Mouse (Mus musculus) neural tube, embryonic 13.5 days (tissue): ENCODE results near the gene Gm20481. TPM values are rescaled to one million over a fixed set of nuclear protein-coding genes. Genes with fewer than 3 reads are reported as not detected.
"Not testable (repeated sequence)": the region's sequence is repeated elsewhere in the genome, so short reads cannot be mapped to it uniquely, and the experiment has no call there.

Experiments used
- ATAC-seq: fragments of 200-750 bp; cut with Nextera tagmentation; 2 replicates; pipeline ENCODE4 v1.8.0; 2017; ENCODE audit warnings: low read depth, mild to moderate bottlenecking, moderate TSS enrichment, moderate library complexity
- H3K27ac ChIP-seq: fragments of 300-500 bp; sonication (generic); replicated peaks from 2 replicates; pipeline ENCODE4 v1.5.1; 2015; ENCODE audit warnings: moderate library complexity, mild to moderate bottlenecking, inconsistent platforms
- H3K27me3 ChIP-seq: fragments of 300-500 bp; sonication (generic); 2 replicates; pipeline ENCODE4 v1.6.1; 2015; ENCODE audit warnings: mild to moderate bottlenecking, inconsistent platforms
- H3K36me3 ChIP-seq: fragments of 300-500 bp; sonication (generic); 2 replicates; pipeline ENCODE4 v1.6.1; 2015; ENCODE audit warnings: mild to moderate bottlenecking, inconsistent platforms
- H3K4me1 ChIP-seq: fragments of 300-500 bp; sonication (generic); replicated peaks from 2 replicates; pipeline ENCODE4 v1.6.1; 2015; ENCODE audit warnings: inconsistent platforms
- H3K4me2 ChIP-seq: fragments of 300-500 bp; sonication (generic); 2 replicates; pipeline ENCODE4 v1.6.1; 2015; ENCODE audit warnings: inconsistent platforms, mild to moderate bottlenecking, moderate library complexity
- H3K4me3 ChIP-seq: fragments of 300-500 bp; sonication (generic); 2 replicates; pipeline ENCODE4 v1.5.1; 2015; ENCODE audit warnings: mild to moderate bottlenecking, inconsistent platforms
- H3K9ac ChIP-seq: fragments of 300-500 bp; sonication (generic); 2 replicates; pipeline ENCODE4 v1.6.1; 2015; ENCODE audit warnings: moderate library complexity, mild to moderate bottlenecking, inconsistent platforms
- H3K9me3 ChIP-seq: fragments of 300-500 bp; sonication (generic); 2 replicates; pipeline ENCODE4 v1.6.1; 2016; ENCODE audit warnings: inconsistent platforms
- WGBS: fragments of 180-500 bp; shearing (Covaris S2); methylation state at CpG from one replicate; pipeline ENCODE4 v1.1.7; 2015; 5-methylcytosine and 5-hydroxymethylcytosine counted together
- polyA plus RNA-seq: library from polyadenylated mRNA; unstranded; fragments of >200 nt; fragmentation: Nextera tagmentation; extraction: Ambion mirVana; gene quantifications from 2 replicates; pipeline ENCODE4 v1.2.1, GENCODE M21; 2015

Gm20481 gene
- not detected in 2 replicates for polyA plus RNA-seq

- H3K4me1 ChIP-seq, H3K9me3 ChIP-seq, H3K36me3 ChIP-seq, H3K9ac ChIP-seq, H3K4me2 ChIP-seq, ATAC-seq, H3K27ac ChIP-seq, H3K4me3 ChIP-seq: not testable (repeated sequence)
- peaks cover 57% of the 10 kb centered on the region for H3K27me3 ChIP-seq
- WGBS: 67% methylated on average over 8 of the region's 11 CpGs
These were observed at the start of gene Gm20481 for GRCm38 (mm10) chr17:34969822-34970221. Gene Gm20481, plus strand, starts transcription at chr17:34969912.

DNA sequence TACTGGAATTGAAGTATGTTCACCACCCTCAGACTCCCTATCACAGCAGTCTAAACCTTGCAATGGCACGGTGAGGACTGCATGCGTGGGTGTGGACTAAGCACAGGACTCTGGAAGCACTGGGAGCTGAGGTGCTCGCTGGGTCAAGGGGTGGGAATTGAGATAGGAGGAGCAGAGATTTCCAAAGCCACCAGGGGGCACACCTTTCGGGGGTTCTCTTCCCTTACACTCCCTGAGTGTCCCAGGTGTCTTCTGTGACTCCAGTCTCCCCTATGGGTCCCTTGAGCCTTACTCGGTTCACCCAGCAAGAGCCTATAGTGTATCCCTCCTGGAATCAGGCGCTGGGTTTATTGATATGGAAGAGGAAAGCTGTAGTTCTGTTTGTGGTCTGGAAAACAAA is 46.8 kb upstream of the Gm20481 start:
- Histone ChIP-seq H3K27me3 (no peaks in the 10 kb centered on the region), H3K4me3 (no peak overlapping the region), H3K9me3 (no peaks in the 10 kb centered on the region), H3K9ac (no peak overlapping the region), H3K4me1 (no peaks in the 10 kb centered on the region), H3K27ac (no peak overlapping the region), H3K36me3 (no peaks in the 10 kb centered on the region), H3K4me2 (no peak overlapping the region)
- WGBS: 54% methylated on average over 6 of the region's 6 CpGs
- no peak for ATAC-seq

GRCm38 (mm10) chr17:34924258-34924657 is 45.5 kb upstream of the Gm20481 start:
- no peaks in the 10 kb centered on the region for H3K4me1 ChIP-seq
- no peak for ATAC-seq
- H3K36me3 ChIP-seq: no peaks in the 10 kb centered on the region
- H3K9me3 ChIP-seq: no peaks in the 10 kb centered on the region
- H3K9ac ChIP-seq: no peak overlapping the region
- no peak overlapping the region for H3K4me2 ChIP-seq
- no peak overlapping the region for H3K27ac ChIP-seq
- 69% methylated on average over 5 of the region's 5 CpGs for WGBS
- H3K27me3 ChIP-seq: no peaks in the 10 kb centered on the region
- H3K4me3 ChIP-seq: no peak overlapping the region

DNA sequence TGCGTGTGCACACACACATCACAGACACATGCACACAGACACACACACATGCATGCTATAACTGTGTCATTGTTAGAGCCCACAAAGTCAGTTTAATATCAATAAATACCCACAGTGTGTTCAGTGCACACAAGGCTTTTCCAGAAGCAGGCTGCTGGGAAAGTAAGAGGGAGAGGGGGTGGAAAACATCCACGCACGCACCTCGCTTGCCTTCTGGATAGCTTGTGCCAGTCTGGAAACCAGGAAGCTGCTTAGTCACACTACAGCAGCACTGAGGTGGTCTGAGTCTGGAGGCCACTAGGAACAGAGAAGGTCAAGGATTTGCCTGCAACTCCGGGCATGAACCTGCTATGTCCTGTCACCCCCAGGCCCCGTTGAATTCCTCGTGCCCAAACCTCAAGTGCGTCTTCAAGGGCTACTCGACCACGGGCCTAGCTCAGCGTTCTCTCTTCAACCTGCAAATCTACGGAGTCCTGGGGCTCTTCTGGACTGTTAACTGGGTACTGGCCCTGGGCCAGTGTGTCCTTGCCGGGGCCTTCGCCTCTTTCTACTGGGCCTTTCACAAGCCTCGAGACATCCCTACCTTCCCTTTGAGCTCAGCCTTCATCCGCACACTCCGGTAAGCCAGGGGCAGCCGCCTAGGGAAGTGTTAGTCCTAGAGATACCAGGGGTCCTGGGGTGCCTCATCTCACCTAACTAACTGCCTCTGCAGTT is 42.2 kb upstream of the Gm20481 start:
- no peak for ATAC-seq
- peaks cover 11% of the 10 kb centered on the region for H3K4me1 ChIP-seq
- H3K27ac ChIP-seq: no peak overlapping the region
- no peak overlapping the region for H3K4me2 ChIP-seq
- H3K9me3 ChIP-seq: no peaks in the 10 kb centered on the region
- H3K36me3 ChIP-seq: no peaks in the 10 kb centered on the region
- H3K27me3 ChIP-seq: no peaks in the 10 kb centered on the region
- 87% methylated on average over 18 of the region's 18 CpGs for WGBS
- no peak overlapping the region for H3K9ac ChIP-seq
- no peak overlapping the region for H3K4me3 ChIP-seq

GRCm38 (mm10) chr17:34928841-34929240 is 40.9 kb upstream of the Gm20481 start:
- ATAC-seq: no peak
- peaks cover 2% of the 10 kb centered on the region; the same call in 1 of the 2 replicates for H3K36me3 ChIP-seq
- 72% methylated on average over 4 of the region's 4 CpGs for WGBS

GRCm38 (mm10) chr17:34931061-34931734 is 38.5 kb upstream of the Gm20481 start, which contains the start of gene Neu1:
Gene Neu1, plus strand, starts transcription at chr17:34931253.
- peak; percentile 97 for ATAC-seq
- no peaks in the 10 kb centered on the region for H3K9me3 ChIP-seq
- under 1% methylated on average over 36 of the region's 38 CpGs for WGBS
- peaks cover 20% of the 10 kb centered on the region for H3K36me3 ChIP-seq
- H3K27ac ChIP-seq: peak within 1 kb of the TSS; percentile 71
- peak within 1 kb of the TSS; percentile 84 for H3K9ac ChIP-seq
- no peaks in the 10 kb centered on the region for H3K27me3 ChIP-seq
- peaks cover 12% of the 10 kb centered on the region for H3K4me1 ChIP-seq
- peak within 1 kb of the TSS; percentile 92 for H3K4me2 ChIP-seq
- peak within 1 kb of the TSS; percentile 68 for H3K4me3 ChIP-seq

More at GRCm38 (mm10) chr17:34928841-34929240, 40.9 kb upstream of the Gm20481 start:
- no peaks in the 10 kb centered on the region for H3K27me3 ChIP-seq
- H3K4me3 ChIP-seq: no peak overlapping the region
- no peak overlapping the region for H3K27ac ChIP-seq
- peaks cover 12% of the 10 kb centered on the region for H3K4me1 ChIP-seq
- no peak overlapping the region for H3K9ac ChIP-seq
- no peaks in the 10 kb centered on the region for H3K9me3 ChIP-seq
- no peak overlapping the region for H3K4me2 ChIP-seq

DNA sequence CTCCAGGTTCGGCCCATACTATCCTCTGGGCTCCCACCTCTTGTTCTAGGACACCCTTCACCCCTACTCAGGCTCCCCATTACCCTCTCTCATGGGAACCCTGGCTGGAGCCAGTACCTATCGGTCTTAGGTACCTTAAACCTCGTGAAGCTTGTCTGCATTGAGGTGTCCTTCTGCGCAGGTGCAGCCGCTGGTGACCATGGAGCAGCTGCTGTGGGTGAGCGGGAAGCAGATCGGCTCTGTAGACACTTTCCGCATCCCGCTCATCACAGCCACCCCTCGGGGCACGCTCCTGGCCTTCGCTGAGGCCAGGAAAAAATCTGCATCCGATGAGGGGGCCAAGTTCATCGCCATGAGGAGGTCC is 38.0 kb upstream of the Gm20481 start:
- 7% methylated on average over 14 of the region's 14 CpGs for WGBS
- peak; percentile 60; the same call in 1 of the 2 replicates for ATAC-seq

GRCm38 (mm10) chr17:34932287-34932686 is 37.4 kb upstream of the Gm20481 start:
- Histone ChIP-seq H3K36me3 (peaks cover 20% of the 10 kb centered on the region), H3K4me1 (peaks cover 12% of the 10 kb centered on the region), H3K9me3 (no peaks in the 10 kb centered on the region), H3K27ac (no peak overlapping the region), H3K9ac (peak overlapping the region; percentile 84), H3K27me3 (no peaks in the 10 kb centered on the region), H3K4me2 (peak overlapping the region; percentile 92), H3K4me3 (peak overlapping the region; percentile 68)
- 90% methylated on average over 8 of the region's 8 CpGs for WGBS
- no peak for ATAC-seq

More for the DNA sequence above, 38.0 kb upstream of the Gm20481 start:
- Histone ChIP-seq H3K4me1 (peaks cover 12% of the 10 kb centered on the region), H3K4me3 (peak overlapping the region; percentile 68), H3K27ac (peak overlapping the region; percentile 71), H3K27me3 (no peaks in the 10 kb centered on the region), H3K9me3 (no peaks in the 10 kb centered on the region), H3K4me2 (peak overlapping the region; percentile 92), H3K9ac (peak overlapping the region; percentile 84), H3K36me3 (peaks cover 20% of the 10 kb centered on the region)

DNA sequence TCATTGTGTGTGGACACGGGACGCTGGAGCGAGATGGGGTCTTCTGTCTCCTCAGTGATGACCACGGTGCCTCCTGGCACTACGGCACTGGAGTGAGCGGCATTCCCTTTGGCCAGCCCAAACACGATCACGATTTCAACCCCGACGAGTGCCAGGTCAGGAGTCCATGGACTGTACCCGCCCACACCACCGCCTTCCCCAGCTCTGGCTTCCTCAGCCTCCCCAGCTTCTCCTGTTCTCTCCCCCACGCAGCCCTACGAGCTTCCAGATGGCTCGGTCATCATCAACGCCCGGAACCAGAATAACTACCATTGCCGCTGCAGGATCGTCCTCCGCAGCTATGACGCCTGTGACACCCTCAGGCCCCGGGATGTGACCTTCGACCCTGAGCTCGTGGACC is 35.7 kb upstream of the Gm20481 start:
- no peak for ATAC-seq
- Histone ChIP-seq H3K36me3 (peaks cover 20% of the 10 kb centered on the region), H3K27ac (no peak overlapping the region), H3K9ac (no peak overlapping the region), H3K4me1 (peaks cover 12% of the 10 kb centered on the region), H3K27me3 (no peaks in the 10 kb centered on the region), H3K9me3 (no peaks in the 10 kb centered on the region), H3K4me2 (no peak overlapping the region), H3K4me3 (no peak overlapping the region)
- WGBS: 78% methylated on average over 24 of the region's 24 CpGs

DNA sequence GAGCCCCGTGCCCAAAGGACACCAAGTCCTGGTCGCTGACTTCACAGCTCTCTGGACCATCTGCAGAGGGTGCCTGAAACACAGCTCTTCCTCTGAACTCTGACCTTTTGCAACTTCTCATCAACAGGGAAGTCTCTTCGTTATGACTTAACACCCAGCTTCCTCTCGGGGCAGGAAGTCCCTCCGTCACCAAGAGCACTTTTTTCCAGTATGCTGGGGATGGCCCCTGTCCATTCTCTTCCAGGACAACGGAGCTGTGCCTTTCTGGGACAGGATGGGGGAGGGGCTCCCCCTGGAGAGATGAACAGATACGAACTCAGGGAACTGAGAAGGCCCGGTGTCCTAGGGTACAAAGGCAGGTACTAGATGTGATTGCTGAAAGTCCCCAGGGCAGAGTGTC is 34.9 kb upstream of the Gm20481 start:
- Histone ChIP-seq H3K9me3 (no peaks in the 10 kb centered on the region), H3K27me3 (no peaks in the 10 kb centered on the region), H3K27ac (no peak overlapping the region), H3K4me2 (no peak overlapping the region), H3K9ac (no peak overlapping the region), H3K4me1 (peaks cover 12% of the 10 kb centered on the region), H3K4me3 (no peak overlapping the region), H3K36me3 (peaks cover 20% of the 10 kb centered on the region)
- 57% methylated on average over 8 of the region's 8 CpGs for WGBS
- no peak for ATAC-seq

DNA sequence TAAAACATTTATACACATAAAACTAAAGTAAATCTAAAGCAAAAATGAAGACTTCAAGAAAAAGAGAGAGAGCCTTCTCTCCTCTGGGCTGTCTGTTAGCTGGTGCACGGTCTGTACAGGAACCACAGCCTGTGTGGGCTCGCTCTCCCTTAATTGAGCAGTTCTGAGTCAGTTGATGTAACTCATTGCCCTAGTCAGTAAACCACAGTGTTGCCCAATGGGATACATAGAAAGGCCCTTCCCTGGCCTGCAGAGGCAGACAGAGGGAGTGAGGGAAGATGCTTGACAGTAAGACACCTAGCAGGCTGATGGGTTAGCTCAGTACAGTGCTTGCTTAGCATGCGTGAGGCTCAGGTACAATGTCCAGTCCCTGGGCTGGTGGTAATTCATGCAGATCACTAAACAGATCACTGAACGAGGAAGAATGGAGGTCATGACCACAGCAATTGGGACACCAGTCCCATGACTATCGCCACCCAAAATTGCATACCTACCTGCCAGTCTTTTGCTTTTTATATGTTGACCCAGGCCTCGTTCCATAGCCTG is 31.7 kb upstream of the Gm20481 start:
- WGBS: 82% methylated on average over 6 of the region's 6 CpGs
- ATAC-seq: no peak
- H3K4me1 ChIP-seq: peaks cover 7% of the 10 kb centered on the region

GRCm38 (mm10) chr17:34941344-34942041 is 28.2 kb upstream of the Gm20481 start:
- Histone ChIP-seq H3K27me3 (no peaks in the 10 kb centered on the region), H3K27ac (0 out of 2 replicates have a peak overlapping the region, but pooled peaks have one; percentile 23), H3K9me3 (no peaks in the 10 kb centered on the region), H3K4me2 (peak overlapping the region; percentile 51), H3K4me1 (peaks cover 7% of the 10 kb centered on the region), H3K36me3 (no peaks in the 10 kb centered on the region), H3K9ac (peak overlapping the region; percentile 63), H3K4me3 (peak overlapping the region; percentile 27)
- ATAC-seq: no peak
- 5% methylated on average over 15 of the region's 15 CpGs for WGBS

More for the DNA sequence above, 31.7 kb upstream of the Gm20481 start:
- Histone ChIP-seq H3K27ac (no peak overlapping the region), H3K9me3 (no peaks in the 10 kb centered on the region), H3K4me3 (no peak overlapping the region), H3K27me3 (no peaks in the 10 kb centered on the region), H3K9ac (no peak overlapping the region), H3K4me2 (no peak overlapping the region), H3K36me3 (peaks cover 20% of the 10 kb centered on the region)
